Mouse (Mus musculus): ENCODE results near the gene Adam19. TPM values are rescaled to one million over a fixed set of nuclear protein-coding genes. Genes with fewer than 3 reads are reported as not detected.
A peak's percentile ranks its signal among the peaks of the same experiment; 100 is the strongest.

Adam19 gene
- 10.7 TPM in 2 replicates for polyA plus RNA-seq (2016; fragmentation: Nextera tagmentation; extraction: Ambion mirVana)

DNA sequence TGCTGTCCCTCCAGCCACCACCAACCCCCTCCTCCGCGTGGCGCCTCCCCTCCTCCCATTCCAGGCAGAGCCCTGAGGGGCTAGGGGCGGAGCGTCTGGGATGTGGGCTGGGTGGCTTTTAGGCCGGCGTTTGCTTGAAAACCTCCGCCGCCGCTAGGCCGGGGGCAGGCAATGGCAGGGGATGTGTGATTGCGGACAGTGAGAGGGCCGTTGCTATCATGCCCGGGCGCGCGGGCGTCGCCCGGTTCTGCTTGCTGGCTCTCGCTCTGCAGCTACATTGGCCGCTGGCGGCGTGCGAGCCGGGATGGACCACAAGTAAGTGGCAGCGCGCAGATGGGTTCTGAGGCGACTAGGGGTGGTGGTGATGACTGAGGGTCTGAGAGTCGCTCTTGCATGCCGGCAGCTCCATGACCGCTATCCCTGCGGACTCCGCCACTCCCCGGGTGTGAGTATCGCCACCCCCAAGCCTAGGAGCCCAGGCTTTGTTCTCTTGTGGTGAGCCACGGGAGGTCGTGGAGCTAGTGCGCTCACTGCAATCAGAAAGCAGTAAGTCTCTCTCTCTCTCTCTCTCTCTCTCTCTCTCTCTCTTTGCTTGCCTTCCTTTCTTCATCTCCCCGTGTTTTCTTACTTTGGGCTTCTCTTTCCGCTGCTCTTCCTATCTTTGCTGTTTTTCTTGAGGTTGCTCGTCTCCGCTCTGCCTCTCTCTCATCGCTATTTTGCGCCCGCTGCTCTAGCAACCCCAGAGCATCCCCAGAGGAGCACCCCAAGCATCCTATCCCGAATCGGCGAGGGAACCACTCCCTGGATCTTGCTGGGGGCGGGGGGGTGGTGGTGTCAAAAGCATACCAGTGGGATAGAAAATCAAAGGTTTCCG lies at the start of gene Adam19:
Adam19 (plus strand) TSS at position 97 of the 874 bp plus-strand sequence.
- Histone ChIP-seq H3K4me1 (peaks cover 43% of the 10 kb centered on the region), H3K9me3 (no peaks in the 10 kb centered on the region), H3K27me3 (ENCODE audit: poor library complexity, severe bottlenecking) (peaks cover 35% of the 10 kb centered on the region), H3K36me3 (replicated peaks) (no peaks in the 10 kb centered on the region), H3K27ac (peak within 1 kb of the TSS; percentile 91), H3K4me3 (peak within 1 kb of the TSS; percentile 76)
- DNase-seq (ENCODE audit: extremely low spot score, low spot score), result peak; percentile 84
- WGBS, result under 1% methylated on average over 51 of the region's 51 CpGs

DNA sequence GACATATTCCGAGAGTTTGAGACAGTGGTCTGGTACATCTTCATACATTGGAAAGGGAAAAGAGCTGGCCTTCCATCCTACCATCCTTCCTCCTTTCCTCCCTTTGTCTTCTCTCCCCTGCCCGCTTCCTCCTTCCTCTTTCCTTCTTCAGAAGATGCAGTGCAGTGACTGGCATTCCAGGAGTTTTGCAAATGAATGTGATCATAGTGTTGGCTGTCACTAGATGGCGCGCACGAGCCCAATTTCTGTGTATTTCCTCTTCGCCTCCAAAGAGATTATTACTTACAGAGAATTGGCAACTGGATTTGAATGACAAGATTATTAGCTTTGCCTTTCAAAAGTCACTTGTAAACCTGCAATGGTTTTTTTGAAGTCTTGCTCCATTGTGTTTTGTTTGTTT lies 39.7 kb upstream of the Adam19 start:
- 22% methylated on average over 6 of the region's 6 CpGs for WGBS
- no peaks in the 10 kb centered on the region for H3K27me3 ChIP-seq (ENCODE audit: poor library complexity, severe bottlenecking)
- no peak overlapping the region for H3K27ac ChIP-seq
- H3K36me3 ChIP-seq (replicated peaks), result no peaks in the 10 kb centered on the region
- no peaks in the 10 kb centered on the region for H3K4me1 ChIP-seq
- H3K4me3 ChIP-seq, result no peak overlapping the region
- DNase-seq (ENCODE audit: extremely low spot score, low spot score), result peak; percentile 67
- no peaks in the 10 kb centered on the region for H3K9me3 ChIP-seq

DNA sequence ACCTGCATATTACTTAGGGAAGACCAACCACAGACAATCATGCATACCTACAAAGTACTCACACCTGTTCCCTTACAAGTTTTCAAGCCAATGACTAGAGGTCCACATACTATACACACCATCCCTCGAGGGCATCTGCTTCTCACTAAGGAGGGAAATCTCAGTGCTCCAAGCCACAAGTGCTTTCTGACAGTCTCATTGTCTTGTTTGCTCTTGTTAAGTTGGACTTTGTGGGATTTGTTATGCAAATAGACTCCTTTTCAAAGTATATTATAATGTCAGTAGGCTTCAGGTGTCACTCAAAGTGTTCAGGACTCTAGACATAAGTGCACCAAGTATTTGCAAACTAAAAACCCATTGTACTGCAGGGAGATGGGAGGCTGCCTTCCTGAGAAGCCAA lies 35.5 kb upstream of the Adam19 start:
- Histone ChIP-seq H3K4me1 (no peaks in the 10 kb centered on the region), H3K9me3 (no peaks in the 10 kb centered on the region), H3K4me3 (no peak overlapping the region), H3K36me3 (replicated peaks) (no peaks in the 10 kb centered on the region), H3K27ac (no peak overlapping the region), H3K27me3 (ENCODE audit: poor library complexity, severe bottlenecking) (no peaks in the 10 kb centered on the region)
- WGBS, result 86% methylated on average over 1 of the region's 1 CpGs
- no peak for DNase-seq (ENCODE audit: extremely low spot score, low spot score)

DNA sequence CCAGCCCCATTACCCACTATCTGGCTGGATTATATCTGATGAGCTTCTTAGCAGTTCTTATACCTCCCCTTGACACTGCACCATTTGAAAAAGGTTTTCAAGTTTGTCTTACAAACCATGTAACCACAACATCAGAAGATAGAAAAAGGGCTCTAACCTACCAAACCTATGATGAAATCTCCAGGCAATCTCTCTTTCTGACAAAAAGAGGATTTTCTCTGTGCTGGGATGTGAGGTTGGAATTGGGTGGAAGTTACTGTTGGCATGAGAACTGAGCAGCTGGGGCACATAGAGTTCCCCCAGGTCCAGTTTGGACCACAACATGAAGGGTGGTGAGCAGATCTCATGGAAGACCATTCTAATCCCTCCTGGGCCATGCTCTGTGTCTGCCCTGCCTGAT lies 33.9 kb upstream of the Adam19 start:
- H3K9me3 ChIP-seq, result no peaks in the 10 kb centered on the region

DNA sequence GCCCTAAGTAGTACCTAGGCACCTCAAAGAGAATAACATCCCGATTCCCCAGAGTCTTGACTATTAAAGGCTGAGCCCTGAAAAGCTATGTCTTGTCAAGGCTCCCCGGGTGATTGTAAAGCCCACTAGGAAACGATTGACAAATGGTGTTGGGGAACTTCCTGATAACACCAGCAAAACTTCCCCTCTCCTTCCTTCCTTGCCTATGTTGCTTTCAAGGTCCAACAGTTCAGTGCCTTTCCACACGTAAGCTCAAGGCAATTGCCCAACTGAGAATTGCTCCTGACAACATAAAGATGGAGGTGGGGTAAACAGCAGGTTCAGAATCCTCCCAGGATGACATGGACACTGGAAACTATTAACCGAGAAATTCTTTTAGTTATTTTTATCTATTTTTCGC lies 32.8 kb upstream of the Adam19 start:
- Histone ChIP-seq H3K4me1 (no peaks in the 10 kb centered on the region), H3K9me3 (no peaks in the 10 kb centered on the region), H3K4me3 (no peak overlapping the region), H3K27me3 (ENCODE audit: poor library complexity, severe bottlenecking) (no peaks in the 10 kb centered on the region), H3K36me3 (replicated peaks) (no peaks in the 10 kb centered on the region), H3K27ac (no peak overlapping the region)
- 87% methylated on average over 6 of the region's 6 CpGs for WGBS
- DNase-seq (ENCODE audit: extremely low spot score, low spot score), result no peak

More for the DNA sequence above, 33.9 kb upstream of the Adam19 start:
- H3K36me3 ChIP-seq (replicated peaks), result no peaks in the 10 kb centered on the region
- no peak for DNase-seq (ENCODE audit: extremely low spot score, low spot score)
- no peak overlapping the region for H3K27ac ChIP-seq
- no peak overlapping the region for H3K4me3 ChIP-seq
- H3K4me1 ChIP-seq, result no peaks in the 10 kb centered on the region
- H3K27me3 ChIP-seq (ENCODE audit: poor library complexity, severe bottlenecking), result no peaks in the 10 kb centered on the region

DNA sequence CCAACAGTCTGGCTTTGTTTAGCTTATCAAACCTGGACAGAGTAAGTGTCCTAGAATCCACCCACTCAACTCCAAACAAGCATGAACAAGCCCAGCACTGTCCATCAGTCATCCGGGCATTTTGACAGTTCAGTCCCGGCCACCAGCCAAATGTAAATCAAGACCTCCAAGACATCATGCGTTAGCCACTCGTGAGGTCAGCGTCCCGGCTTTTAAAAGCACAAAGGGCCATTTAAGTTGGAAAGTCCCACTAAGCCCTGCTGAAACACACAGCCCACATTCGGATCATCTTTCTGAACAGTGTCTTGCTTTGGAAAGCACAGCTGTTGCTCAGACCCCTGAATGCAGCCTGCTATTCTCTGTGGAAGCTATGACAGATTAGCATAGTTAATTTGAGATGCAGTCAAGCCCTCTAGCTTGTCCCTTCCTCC lies 29.8 kb upstream of the Adam19 start:
- no peak overlapping the region for H3K27ac ChIP-seq
- H3K27me3 ChIP-seq (ENCODE audit: poor library complexity, severe bottlenecking), result no peaks in the 10 kb centered on the region
- no peak for DNase-seq (ENCODE audit: extremely low spot score, low spot score)
- peaks cover 11% of the 10 kb centered on the region for H3K4me1 ChIP-seq
- 75% methylated on average over 7 of the region's 7 CpGs for WGBS
- no peaks in the 10 kb centered on the region for H3K36me3 ChIP-seq (replicated peaks)
- no peak overlapping the region for H3K4me3 ChIP-seq
- H3K9me3 ChIP-seq, result no peaks in the 10 kb centered on the region

DNA sequence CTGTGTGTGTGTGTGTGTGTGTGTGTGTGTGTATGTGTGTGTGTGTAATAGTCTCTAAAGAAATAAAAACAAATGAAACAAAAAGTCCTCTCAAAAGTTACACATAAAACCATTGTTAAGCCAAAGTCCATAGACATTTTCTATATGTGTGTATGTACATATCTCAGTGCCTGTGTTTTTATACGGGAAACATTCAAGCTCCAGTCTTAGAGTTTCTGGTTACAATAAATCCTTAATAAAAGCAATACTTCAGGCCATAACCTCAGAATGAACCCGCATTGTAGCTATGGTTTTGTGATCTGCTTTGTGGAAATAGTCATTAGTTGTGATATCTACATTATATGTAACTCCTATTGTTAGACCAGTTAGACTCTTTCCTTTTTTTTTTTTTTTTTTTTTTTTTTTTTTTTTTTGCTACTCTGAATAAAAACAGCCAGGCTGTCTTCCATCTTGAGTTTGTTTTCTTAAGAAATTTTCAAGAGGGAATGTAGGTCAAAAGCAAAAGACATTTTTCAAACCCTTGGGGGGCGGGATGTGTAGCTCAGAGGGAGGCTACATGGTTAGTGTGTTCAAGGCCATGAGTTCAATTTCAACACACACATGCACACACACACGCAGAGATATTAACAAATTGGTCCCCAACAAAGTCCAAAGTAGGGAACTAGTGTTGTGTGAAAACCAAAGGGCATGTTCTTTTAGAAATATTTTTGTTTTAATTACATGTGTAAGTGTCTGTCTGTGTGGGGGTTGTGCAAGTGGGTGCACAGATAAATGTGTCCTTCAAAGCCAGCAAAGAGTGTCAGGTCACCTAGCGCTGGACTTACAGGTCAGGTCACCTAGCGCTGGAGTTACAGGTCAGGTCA lies 27.6 kb upstream of the Adam19 start:
- peaks cover 11% of the 10 kb centered on the region for H3K4me1 ChIP-seq
- H3K9me3 ChIP-seq, result no peaks in the 10 kb centered on the region
- H3K4me3 ChIP-seq, result no peak overlapping the region
- 90% methylated on average over 6 of the region's 6 CpGs for WGBS
- H3K36me3 ChIP-seq (replicated peaks), result no peaks in the 10 kb centered on the region
- no peak for DNase-seq (ENCODE audit: extremely low spot score, low spot score)
- H3K27ac ChIP-seq, result no peak overlapping the region
- no peaks in the 10 kb centered on the region for H3K27me3 ChIP-seq (ENCODE audit: poor library complexity, severe bottlenecking)

DNA sequence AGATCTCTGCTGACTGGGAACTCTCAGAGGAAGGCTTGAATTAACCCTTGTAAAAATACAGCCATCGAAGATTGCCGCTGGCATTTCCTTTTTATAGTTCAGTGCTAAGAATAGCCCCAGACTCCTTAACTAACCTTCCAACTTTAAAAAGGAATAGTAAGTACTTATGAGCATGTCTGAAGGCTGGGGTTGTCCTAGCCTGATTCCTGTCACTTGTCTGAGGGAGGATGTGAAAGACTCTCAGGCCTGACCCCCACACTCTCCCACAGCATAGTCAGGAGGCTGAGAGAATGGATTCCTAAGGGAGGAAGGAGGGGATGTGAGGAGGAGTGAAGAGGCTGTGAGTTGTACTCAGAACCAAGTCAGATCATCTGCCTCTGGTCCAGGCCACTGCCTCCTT lies 26.3 kb upstream of the Adam19 start:
- no peaks in the 10 kb centered on the region for H3K27me3 ChIP-seq (ENCODE audit: poor library complexity, severe bottlenecking)
- no peaks in the 10 kb centered on the region for H3K36me3 ChIP-seq (replicated peaks)
- no peak for DNase-seq (ENCODE audit: extremely low spot score, low spot score)
- peaks cover 11% of the 10 kb centered on the region for H3K4me1 ChIP-seq
- 85% methylated on average over 2 of the region's 2 CpGs for WGBS
- no peak overlapping the region for H3K4me3 ChIP-seq
- no peaks in the 10 kb centered on the region for H3K9me3 ChIP-seq
- H3K27ac ChIP-seq, result no peak overlapping the region

DNA sequence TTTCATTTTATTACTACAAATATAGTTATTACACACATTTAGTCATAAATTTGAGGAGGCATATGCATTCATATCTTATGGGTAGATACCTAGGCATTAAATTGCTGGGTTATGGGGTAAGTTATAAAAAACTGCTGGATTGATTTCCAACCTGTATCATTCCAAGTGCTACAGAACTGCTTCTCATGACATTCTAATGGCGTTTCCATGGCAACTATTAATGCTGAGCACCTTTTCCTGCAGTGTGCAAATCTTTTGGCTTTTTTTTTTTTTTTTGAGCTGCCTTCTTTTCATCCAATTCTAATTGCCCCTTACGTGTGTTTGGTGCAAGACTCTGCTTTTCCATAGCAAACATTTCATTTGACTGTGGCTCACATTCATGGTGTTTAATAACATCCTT lies 25.8 kb upstream of the Adam19 start:
- Histone ChIP-seq H3K27ac (no peak overlapping the region), H3K9me3 (no peaks in the 10 kb centered on the region), H3K27me3 (ENCODE audit: poor library complexity, severe bottlenecking) (no peaks in the 10 kb centered on the region), H3K36me3 (replicated peaks) (no peaks in the 10 kb centered on the region), H3K4me3 (no peak overlapping the region), H3K4me1 (peaks cover 11% of the 10 kb centered on the region)
- no peak for DNase-seq (ENCODE audit: extremely low spot score, low spot score)
- 70% methylated on average over 2 of the region's 2 CpGs for WGBS

DNA sequence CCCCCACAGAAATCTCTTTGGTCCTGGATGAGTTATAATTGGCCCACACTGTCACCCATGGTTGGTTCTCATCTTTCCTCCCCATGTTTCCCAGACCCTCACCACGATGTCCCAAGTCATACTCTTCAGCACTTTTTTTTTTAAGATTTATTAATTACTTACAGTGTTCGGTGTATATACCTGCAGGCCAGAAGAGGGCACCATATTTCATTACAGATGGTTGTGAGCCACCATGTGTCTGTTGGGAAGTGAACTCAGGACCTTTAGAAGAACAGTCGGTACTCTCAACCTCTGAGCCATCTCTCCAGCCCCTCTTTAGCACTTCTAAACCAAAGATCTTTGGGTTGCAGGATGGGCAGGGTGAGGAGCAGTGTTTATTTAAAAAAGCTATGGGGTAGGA lies 24.3 kb upstream of the Adam19 start:
- WGBS, result 65% methylated on average over 3 of the region's 3 CpGs

DNA sequence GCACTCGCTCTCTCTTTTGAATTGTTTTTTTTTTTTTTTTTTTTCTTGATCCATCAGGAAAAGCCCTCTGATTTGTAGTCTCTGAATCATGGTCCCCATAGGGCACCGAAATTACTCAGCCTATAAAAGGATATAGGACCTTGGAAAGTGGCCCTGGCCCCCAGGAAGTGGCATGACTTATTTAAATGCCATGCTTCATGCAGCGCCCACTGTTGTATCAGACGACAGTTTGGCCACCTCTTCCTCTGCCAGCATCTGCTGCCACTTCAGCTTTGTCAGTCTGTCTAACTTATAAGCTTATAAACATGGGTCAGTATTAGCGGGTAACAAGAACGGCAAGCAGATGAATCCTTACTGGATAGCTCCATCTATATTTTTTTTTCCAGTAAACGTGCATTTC lies 22.8 kb upstream of the Adam19 start:
- 88% methylated on average over 7 of the region's 7 CpGs for WGBS
- H3K4me1 ChIP-seq, result peaks cover 11% of the 10 kb centered on the region
- no peak for DNase-seq (ENCODE audit: extremely low spot score, low spot score)
- no peak overlapping the region for H3K27ac ChIP-seq
- H3K9me3 ChIP-seq, result no peaks in the 10 kb centered on the region
- no peak overlapping the region for H3K4me3 ChIP-seq
- H3K27me3 ChIP-seq (ENCODE audit: poor library complexity, severe bottlenecking), result no peaks in the 10 kb centered on the region
- H3K36me3 ChIP-seq (replicated peaks), result no peaks in the 10 kb centered on the region

More for the DNA sequence above, 24.3 kb upstream of the Adam19 start:
- peaks cover 11% of the 10 kb centered on the region for H3K4me1 ChIP-seq
- no peak for DNase-seq (ENCODE audit: extremely low spot score, low spot score)
- H3K36me3 ChIP-seq (replicated peaks), result no peaks in the 10 kb centered on the region
- no peaks in the 10 kb centered on the region for H3K9me3 ChIP-seq
- H3K4me3 ChIP-seq, result no peak overlapping the region
- no peaks in the 10 kb centered on the region for H3K27me3 ChIP-seq (ENCODE audit: poor library complexity, severe bottlenecking)
- H3K27ac ChIP-seq, result no peak overlapping the region

DNA sequence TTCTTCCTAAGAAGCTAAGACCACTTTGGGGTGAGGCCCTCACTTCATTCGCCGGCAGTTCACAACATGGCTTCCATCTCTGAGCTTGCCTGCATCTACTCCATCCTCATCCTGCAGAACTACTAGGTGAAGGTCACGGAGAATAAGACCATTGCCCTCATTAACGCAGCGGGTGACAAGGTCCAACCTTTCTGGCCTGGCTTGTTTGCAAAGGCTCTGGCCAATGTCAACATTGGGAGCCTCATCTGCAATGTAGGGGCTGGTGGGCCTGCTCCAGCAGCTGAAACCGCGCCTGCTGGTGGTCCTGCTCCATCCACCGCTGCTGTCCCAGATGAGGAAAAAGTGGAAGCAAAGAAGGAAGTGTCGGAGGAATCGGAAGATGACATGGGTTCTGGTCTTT lies 19.4 kb upstream of the Adam19 start:
- Histone ChIP-seq H3K27ac (no peak overlapping the region), H3K4me1 (peaks cover 9% of the 10 kb centered on the region; the same call in 1 of the 2 replicates), H3K9me3 (no peaks in the 10 kb centered on the region), H3K27me3 (ENCODE audit: poor library complexity, severe bottlenecking) (no peaks in the 10 kb centered on the region), H3K4me3 (no peak overlapping the region), H3K36me3 (replicated peaks) (no peaks in the 10 kb centered on the region)
- WGBS, result 96% methylated on average over 10 of the region's 10 CpGs
- DNase-seq (ENCODE audit: extremely low spot score, low spot score), result no peak

DNA sequence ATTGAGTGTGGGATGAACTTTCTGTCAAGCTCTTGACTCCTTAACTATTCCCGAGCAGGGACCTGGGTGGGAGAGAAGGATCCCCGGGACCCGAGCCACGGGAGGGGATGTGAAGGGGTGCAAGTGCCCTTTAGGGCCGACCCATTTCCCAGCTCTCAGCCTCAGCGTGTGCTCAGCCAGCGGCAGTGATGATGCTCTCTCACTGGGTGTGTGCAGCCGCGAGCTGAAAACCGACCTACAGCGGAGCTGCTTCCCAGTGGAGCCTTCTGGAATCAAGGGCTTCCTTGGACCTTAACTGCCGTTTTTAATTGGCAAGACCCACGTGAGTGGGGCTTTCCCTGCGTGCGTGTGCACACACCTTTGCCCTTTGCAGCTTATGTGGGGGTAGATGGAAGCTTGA lies 16.9 kb upstream of the Adam19 start:
- Histone ChIP-seq H3K4me1 (peaks cover 9% of the 10 kb centered on the region; the same call in 1 of the 2 replicates), H3K27me3 (ENCODE audit: poor library complexity, severe bottlenecking) (no peaks in the 10 kb centered on the region), H3K9me3 (no peaks in the 10 kb centered on the region), H3K27ac (no peak overlapping the region), H3K4me3 (no peak overlapping the region), H3K36me3 (replicated peaks) (no peaks in the 10 kb centered on the region)
- no peak for DNase-seq (ENCODE audit: extremely low spot score, low spot score)
- WGBS, result 81% methylated on average over 15 of the region's 15 CpGs

All from forebrain, embryonic 10.5 days (tissue).